Mouse (Mus musculus): Measurements from ENCODE around the gene Slc19a1. TPM values are rescaled to one million over a fixed set of nuclear protein-coding genes. Genes with fewer than 3 reads are reported as not detected.

Gene Slc19a1
- total and polyA plus RNA-seq, 2 experiments from 2014 or later: 45.5 to 49.8 TPM

DNA sequence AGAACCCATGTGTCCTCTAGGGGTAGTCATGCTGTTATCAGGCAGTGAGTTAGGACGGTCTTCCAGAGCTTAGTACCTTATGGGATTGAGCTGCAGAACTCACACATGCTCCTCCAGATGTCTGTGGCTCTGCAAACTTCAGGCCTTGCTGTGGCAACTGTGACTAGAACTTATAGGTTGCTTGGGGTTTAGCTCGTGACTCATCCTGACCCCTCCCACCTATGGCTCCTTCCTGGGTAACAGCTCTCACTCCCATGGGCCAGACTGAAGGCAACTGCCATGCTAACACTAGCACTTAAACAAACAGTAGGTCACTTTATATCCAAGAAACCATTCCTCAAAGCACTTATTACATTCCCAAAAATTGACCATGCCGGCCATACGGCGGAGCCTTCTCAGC lies 1.4 kb upstream of the Slc19a1 start:
- Histone ChIP-seq H3K9me3 (ENCODE audit: low read length) (no peaks in the 10 kb centered on the region), H3K27ac (no peak overlapping the region), H3K4me2 (ENCODE audit: low read depth, low read length) (no peak overlapping the region), H3K4me1 (ENCODE audit: insufficient read depth, low read length) (peaks cover 20% of the 10 kb centered on the region; the same call in 1 of the 2 replicates), H3K36me3 (ENCODE audit: insufficient read depth, low read length) (no peaks in the 10 kb centered on the region), H3K27me3 (ENCODE audit: insufficient read depth, low read length) (no peaks in the 10 kb centered on the region), H3K9ac (replicated peaks; ENCODE audit: low read length) (no peak overlapping the region), H3K4me3 (ENCODE audit: low read length) (no peak overlapping the region)
- 88% methylated on average over 5 of the region's 5 CpGs for WGBS
- DNase-seq (ENCODE audit: low spot score) (no peak), ATAC-seq (no peak)
- TF ChIP-seq CTCF (IDR thresholded peaks at IDR 0.05; ENCODE audit: low read depth): no peak

DNA sequence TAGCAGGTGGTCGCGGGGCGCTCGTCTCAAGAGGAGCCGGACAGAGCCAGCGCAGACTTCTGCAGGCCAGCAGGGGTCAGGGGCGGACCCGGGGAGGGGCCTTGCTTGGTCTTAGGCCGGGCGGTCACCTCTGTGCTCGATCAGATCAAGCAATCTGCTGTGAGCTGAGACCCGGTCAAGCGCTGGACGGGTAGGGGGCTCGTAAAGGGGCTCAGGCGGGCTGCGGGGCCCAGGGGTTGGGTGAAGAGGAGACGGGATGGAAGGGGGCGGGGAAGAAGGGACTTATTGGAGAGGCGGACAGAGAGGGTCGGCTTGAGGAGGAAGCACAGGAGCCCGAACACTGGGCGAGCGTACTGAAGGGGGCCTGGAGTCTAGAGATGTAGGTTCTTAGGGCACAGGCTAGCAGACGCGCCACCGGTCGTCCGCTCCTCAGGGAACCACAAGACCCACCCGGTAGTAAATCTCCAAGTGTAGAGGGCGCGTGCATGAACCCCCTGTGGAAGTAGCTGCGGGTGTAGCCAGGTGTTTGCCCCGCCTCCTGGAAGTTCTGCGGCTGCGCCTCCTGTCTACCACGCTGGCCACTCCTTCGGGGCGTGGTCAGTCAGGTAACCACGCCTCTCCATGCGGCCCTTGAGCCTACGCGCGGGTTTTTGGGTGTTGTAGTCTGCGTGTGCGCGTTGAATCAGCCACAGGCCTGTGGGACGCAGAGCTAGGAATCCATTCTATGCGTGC lies 716 bp downstream of the Slc19a1 start:
- under 1% methylated on average over 49 of the region's 49 CpGs for WGBS
- Histone ChIP-seq H3K27ac (peak overlapping the region; percentile 85), H3K36me3 (ENCODE audit: insufficient read depth, low read length) (no peaks in the 10 kb centered on the region), H3K4me2 (ENCODE audit: low read depth, low read length) (peak overlapping the region; percentile 95), H3K4me1 (ENCODE audit: insufficient read depth, low read length) (peaks cover 20% of the 10 kb centered on the region; the same call in 1 of the 2 replicates), H3K9me3 (ENCODE audit: low read length) (no peaks in the 10 kb centered on the region), H3K4me3 (ENCODE audit: low read length) (peak overlapping the region; percentile 63), H3K27me3 (ENCODE audit: insufficient read depth, low read length) (no peaks in the 10 kb centered on the region), H3K9ac (replicated peaks; ENCODE audit: low read length) (peak overlapping the region; percentile 79)
- peak; percentile 95 for ATAC-seq
- TF ChIP-seq CTCF (IDR thresholded peaks at IDR 0.05; ENCODE audit: low read depth): peak; percentile 48
- DNase-seq (ENCODE audit: low spot score): peak; percentile 98

DNA sequence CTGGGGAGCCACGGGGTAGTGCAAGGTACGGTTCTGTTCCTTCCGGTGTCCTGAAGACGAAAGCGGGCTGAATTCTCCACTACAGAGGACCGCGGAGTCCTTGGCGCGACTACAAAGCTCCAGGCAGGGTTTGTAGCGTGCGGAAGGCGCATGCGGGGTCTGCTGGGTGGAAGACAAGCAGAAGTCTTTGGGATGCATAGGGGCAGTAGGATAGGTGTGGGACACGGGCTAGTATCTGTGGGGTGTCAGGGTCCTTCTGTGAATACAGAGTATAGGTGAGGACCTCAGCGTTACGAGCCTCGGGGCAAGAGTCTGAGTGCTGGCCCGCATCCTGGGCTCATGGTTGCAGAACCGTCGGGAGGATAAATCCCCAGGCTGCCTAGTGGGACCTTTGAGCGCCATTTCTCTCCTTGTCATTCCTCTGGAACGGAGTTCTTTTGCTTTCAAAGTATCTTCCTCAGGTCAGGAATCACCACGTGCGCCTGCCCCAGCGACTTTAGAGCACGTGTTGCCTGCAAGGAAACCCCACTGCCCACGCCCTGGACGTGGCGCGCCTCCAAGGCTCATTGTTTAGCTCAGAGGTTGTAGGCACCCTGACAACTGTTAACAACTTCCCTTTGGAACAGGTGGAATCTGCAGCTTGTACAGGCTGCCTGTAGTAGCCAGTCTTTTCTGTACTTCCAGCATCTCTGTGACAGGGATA lies 1.4 kb downstream of the Slc19a1 start:
- Histone ChIP-seq H3K27me3 (ENCODE audit: insufficient read depth, low read length) (no peaks in the 10 kb centered on the region), H3K27ac (peak overlapping the region; percentile 85), H3K4me1 (ENCODE audit: insufficient read depth, low read length) (peaks cover 20% of the 10 kb centered on the region; the same call in 1 of the 2 replicates), H3K36me3 (ENCODE audit: insufficient read depth, low read length) (0 out of 2 replicates have a peak, but pooled peaks cover 4% of the 10 kb centered on the region), H3K4me3 (ENCODE audit: low read length) (peak overlapping the region; percentile 63), H3K9ac (replicated peaks; ENCODE audit: low read length) (peak overlapping the region; percentile 79), H3K9me3 (ENCODE audit: low read length) (no peaks in the 10 kb centered on the region), H3K4me2 (ENCODE audit: low read depth, low read length) (peak overlapping the region; percentile 95)
- ATAC-seq: peak; percentile 65
- TF ChIP-seq CTCF (IDR thresholded peaks at IDR 0.05; ENCODE audit: low read depth): no peak
- under 1% methylated on average over 30 of the region's 30 CpGs for WGBS
- DNase-seq (ENCODE audit: low spot score): peak; percentile 56

DNA sequence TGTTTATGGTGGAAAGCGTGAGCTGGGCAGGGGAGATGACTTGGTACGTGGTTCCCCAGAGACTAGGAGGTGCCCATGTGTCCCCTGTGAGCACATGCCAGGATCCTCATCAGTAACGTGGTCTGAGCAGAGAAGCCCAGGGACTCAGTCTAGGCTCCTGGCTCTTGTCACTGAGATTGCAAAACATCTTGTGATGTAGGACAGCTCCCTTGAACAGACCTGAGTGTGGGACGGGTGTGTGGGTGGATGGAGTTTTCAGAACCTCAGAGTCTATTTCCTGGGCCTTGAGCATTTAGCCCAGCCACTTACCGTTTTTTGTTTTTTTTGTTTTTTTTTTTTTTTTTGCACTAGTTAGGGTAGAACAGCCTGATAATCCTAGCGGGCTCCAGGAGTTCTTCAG lies 3.4 kb downstream of the Slc19a1 start:
- WGBS: 84% methylated on average over 6 of the region's 6 CpGs
- Histone ChIP-seq H3K36me3 (ENCODE audit: insufficient read depth, low read length) (peaks cover 15% of the 10 kb centered on the region; the same call in 1 of the 2 replicates), H3K4me1 (ENCODE audit: insufficient read depth, low read length) (peaks cover 20% of the 10 kb centered on the region; the same call in 1 of the 2 replicates), H3K27ac (peak overlapping the region; percentile 20; the same call in 1 of the 2 replicates), H3K9ac (replicated peaks; ENCODE audit: low read length) (no peak overlapping the region; the same call in 1 of the 2 replicates), H3K9me3 (ENCODE audit: low read length) (no peaks in the 10 kb centered on the region), H3K4me2 (ENCODE audit: low read depth, low read length) (peak overlapping the region; percentile 95; the same call in 1 of the 2 replicates), H3K27me3 (ENCODE audit: insufficient read depth, low read length) (no peaks in the 10 kb centered on the region), H3K4me3 (ENCODE audit: low read length) (no peak overlapping the region)
- ATAC-seq (no peak), DNase-seq (ENCODE audit: low spot score) (no peak)
- TF ChIP-seq CTCF (IDR thresholded peaks at IDR 0.05; ENCODE audit: low read depth): no peak

DNA sequence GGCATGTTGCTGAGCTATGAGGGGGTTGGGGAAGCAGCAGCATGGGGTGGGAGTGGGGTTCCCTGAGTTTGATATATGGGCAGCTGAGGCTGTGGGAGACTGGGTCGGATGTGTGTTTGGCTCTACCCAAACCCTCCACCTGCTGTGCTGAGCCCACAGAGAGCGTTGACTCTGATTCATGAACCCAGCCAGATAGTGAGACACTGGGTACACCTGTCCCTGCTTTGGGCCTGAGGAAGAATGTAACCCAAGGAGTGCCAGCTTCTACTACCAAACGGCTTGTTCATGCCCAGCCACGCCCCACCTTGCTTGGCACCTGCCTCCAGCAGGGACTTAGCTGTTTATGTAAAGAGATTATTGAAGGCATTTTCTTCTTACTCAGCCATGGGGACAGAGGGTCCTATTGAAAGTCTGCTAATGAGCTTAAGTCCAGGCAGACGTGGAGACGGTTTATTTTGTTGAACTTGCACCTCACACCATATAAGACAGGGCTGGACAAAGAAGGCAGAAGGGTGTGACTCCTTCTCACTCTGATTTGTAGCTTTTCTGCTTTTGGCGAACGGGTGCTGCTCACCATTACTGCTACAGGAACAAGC lies 6.6 kb downstream of the Slc19a1 start:
- H3K9me3 ChIP-seq (ENCODE audit: low read length): no peaks in the 10 kb centered on the region
- H3K9ac ChIP-seq (replicated peaks; ENCODE audit: low read length): no peak overlapping the region
- no peak for DNase-seq (ENCODE audit: low spot score)
- H3K27me3 ChIP-seq (ENCODE audit: insufficient read depth, low read length): no peaks in the 10 kb centered on the region
- peaks cover 14% of the 10 kb centered on the region; the same call in 1 of the 2 replicates for H3K4me1 ChIP-seq (ENCODE audit: insufficient read depth, low read length)
- 82% methylated on average over 8 of the region's 8 CpGs for WGBS
- no peak for TF ChIP-seq CTCF (IDR thresholded peaks at IDR 0.05; ENCODE audit: low read depth)
- H3K27ac ChIP-seq: no peak overlapping the region
- ATAC-seq: no peak
- no peak overlapping the region for H3K4me3 ChIP-seq (ENCODE audit: low read length)
- no peak overlapping the region for H3K4me2 ChIP-seq (ENCODE audit: low read depth, low read length)
- H3K36me3 ChIP-seq (ENCODE audit: insufficient read depth, low read length): peaks cover 35% of the 10 kb centered on the region

DNA sequence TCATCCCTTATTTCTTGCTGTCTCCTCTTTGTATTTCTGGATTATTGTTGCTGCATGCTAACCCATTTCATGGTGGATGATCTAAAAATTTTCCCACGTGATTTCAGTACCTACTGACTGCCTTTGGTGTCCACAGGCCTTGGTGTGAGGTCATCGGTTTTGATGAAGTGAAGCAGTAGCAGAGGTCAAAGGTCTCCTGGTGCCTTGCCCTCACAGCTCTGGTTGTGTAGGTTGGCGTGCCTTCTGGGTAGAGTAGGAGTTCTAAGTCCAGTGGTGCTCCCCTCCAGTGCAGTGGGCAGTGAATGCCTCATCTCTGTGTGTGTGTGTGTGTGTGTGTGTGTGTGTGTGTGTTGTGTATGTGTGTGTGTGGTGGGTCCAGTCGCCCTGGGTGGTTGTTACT lies 16.2 kb downstream of the Slc19a1 start:
- H3K27ac ChIP-seq: no peak overlapping the region
- no peak overlapping the region for H3K4me3 ChIP-seq (ENCODE audit: low read length)
- no peaks in the 10 kb centered on the region for H3K27me3 ChIP-seq (ENCODE audit: insufficient read depth, low read length)
- H3K36me3 ChIP-seq (ENCODE audit: insufficient read depth, low read length): peaks cover 42% of the 10 kb centered on the region
- H3K9me3 ChIP-seq (ENCODE audit: low read length): no peaks in the 10 kb centered on the region
- DNase-seq (ENCODE audit: low spot score) (no peak), ATAC-seq (no peak)
- H3K4me2 ChIP-seq (ENCODE audit: low read depth, low read length): no peak overlapping the region
- no peak for TF ChIP-seq CTCF (IDR thresholded peaks at IDR 0.05; ENCODE audit: low read depth)
- H3K4me1 ChIP-seq (ENCODE audit: insufficient read depth, low read length): no peaks in the 10 kb centered on the region
- 84% methylated on average over 4 of the region's 4 CpGs for WGBS
- H3K9ac ChIP-seq (replicated peaks; ENCODE audit: low read length): no peak overlapping the region
